Mouse (Mus musculus): ENCODE measurements around the gene Qars. TPM values are rescaled to one million over a fixed set of nuclear protein-coding genes. Genes with fewer than 3 reads are reported as not detected.
A peak's percentile ranks its signal among the peaks of the same experiment; 100 is the strongest.

Qars gene
- polyA plus RNA-seq, 1 experiment from 2014 or later = 78.8 TPM

DNA sequence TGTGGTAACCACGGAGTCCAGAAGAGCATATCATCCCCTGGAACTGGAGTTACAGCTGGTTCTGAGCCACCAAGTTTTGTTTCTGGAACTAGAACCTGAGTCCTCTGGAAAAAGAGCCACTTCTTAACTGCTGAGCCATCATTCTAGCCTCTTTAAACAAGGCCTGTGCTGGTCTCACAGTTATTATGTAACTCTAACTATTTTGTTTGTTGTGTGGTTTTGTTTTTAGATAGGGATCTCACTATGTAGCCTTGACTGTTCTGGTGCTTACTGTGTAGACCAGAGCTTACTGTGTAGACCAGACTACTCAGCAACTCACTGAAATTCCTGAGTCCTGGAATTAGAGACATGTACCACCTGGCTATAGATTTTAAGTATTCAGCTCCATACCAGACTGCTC lies 39.4 kb downstream of the Qars start:
- no peak for ATAC-seq (ENCODE audit: insufficient number of reproducible peaks, insufficient read depth, low FRiP score, low read depth)
- no peaks in the 10 kb centered on the region for H3K27me3 ChIP-seq (ENCODE audit: control insufficient read depth, insufficient read depth, low read length)
- H3K4me2 ChIP-seq (ENCODE audit: low read length) = no peak overlapping the region
- WGBS = 94% methylated on average over 1 of the region's 1 CpGs
- no peak overlapping the region for H3K4me3 ChIP-seq (ENCODE audit: control insufficient read depth in 1 of 2, insufficient read depth in 1 of 2, low read depth in 1 of 2, low read length in 2 of 2)
- peaks cover 92% of the 10 kb centered on the region for H3K36me3 ChIP-seq (ENCODE audit: control insufficient read depth, insufficient read depth, low read length)
- no peaks in the 10 kb centered on the region for H3K9me3 ChIP-seq (ENCODE audit: control insufficient read depth, low read length)
- no peak overlapping the region for H3K27ac ChIP-seq (replicated peaks in 1 of 2; ENCODE audit: control insufficient read depth in 1 of 2, insufficient read depth in 1 of 2, low read depth in 2 of 2, low read length in 2 of 2)
- H3K4me1 ChIP-seq (ENCODE audit: control insufficient read depth in 2 of 2, insufficient read depth in 2 of 2, low read length in 2 of 2) = no peaks in the 10 kb centered on the region
- H3K9ac ChIP-seq (ENCODE audit: low read length) = no peak overlapping the region

DNA sequence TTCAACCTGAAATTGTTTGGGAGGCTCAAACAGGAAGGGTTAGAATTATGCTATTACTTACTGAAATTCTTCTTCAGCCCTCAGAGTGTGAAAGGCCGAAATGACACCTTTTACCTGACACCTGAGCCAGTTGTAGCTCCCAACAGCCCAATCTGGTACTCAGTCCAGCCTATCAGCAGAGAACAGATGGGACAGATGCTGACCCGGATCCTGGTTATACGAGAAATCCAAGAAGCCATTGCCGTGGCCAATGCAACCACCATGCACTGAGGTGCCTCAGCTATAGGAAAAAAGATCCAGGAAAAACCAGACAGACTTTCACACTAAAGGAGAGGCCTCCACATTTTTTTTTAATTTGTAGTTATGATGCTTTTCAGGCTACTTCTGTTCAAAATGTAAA lies 51.7 kb downstream of the Qars start:
- H3K9me3 ChIP-seq (ENCODE audit: control insufficient read depth, low read length) = no peaks in the 10 kb centered on the region
- 79% methylated on average over 4 of the region's 4 CpGs for WGBS
- peaks cover 5 to 12% of the 10 kb centered on the region in 2 experiments for H3K4me1 ChIP-seq (ENCODE audit: control insufficient read depth in 2 of 2, insufficient read depth in 2 of 2, low read length in 2 of 2)
- ATAC-seq (ENCODE audit: insufficient number of reproducible peaks, insufficient read depth, low FRiP score, low read depth) = no peak
- no peak overlapping the region for H3K27ac ChIP-seq (replicated peaks in 1 of 2; ENCODE audit: control insufficient read depth in 1 of 2, insufficient read depth in 1 of 2, low read depth in 2 of 2, low read length in 2 of 2)
- H3K4me2 ChIP-seq (ENCODE audit: low read length) = no peak overlapping the region
- H3K9ac ChIP-seq (ENCODE audit: low read length) = no peak overlapping the region
- no peaks in the 10 kb centered on the region for H3K27me3 ChIP-seq (ENCODE audit: control insufficient read depth, insufficient read depth, low read length)
- no peak overlapping the region for H3K4me3 ChIP-seq (ENCODE audit: control insufficient read depth in 1 of 2, insufficient read depth in 1 of 2, low read depth in 1 of 2, low read length in 2 of 2)
- H3K36me3 ChIP-seq (ENCODE audit: control insufficient read depth, insufficient read depth, low read length) = peaks cover 82% of the 10 kb centered on the region

DNA sequence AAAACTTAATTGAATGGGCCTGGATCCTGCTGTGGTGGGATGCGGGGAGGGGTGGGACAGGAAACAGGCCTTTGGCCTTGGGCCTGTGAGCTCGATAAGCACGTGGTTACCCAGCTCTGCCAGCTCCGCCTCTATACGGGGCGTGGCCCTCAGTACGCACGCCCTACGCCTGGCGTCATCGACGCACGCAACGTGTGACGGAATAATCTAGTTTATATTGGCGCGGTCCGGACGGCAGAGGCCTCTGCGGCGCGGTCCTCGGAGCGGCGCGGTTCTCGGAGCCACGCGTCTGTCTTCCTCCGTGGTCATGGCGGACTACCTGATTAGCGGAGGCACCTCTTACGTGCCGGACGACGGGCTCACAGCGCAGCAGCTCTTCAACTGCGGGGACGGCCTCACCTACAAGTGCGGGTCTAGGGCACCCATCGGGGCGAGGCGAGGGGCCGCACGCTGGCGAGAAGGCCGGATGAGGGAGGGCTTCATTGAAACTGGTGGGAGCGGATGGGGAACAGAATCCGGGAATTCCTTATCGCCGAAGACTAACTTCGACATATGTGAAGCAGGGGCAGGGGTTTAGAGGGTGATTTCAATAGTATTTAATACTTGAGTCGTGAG lies 52.8 kb downstream of the Qars start, which contains the start of gene Impdh2:
Impdh2 (plus strand) TSS at position 60 of the 615 bp plus-strand sequence.
- peak within 1 kb of the TSS; percentile 64 to 65 for H3K4me3 ChIP-seq (ENCODE audit: control insufficient read depth in 1 of 2, insufficient read depth in 1 of 2, low read depth in 1 of 2, low read length in 2 of 2)
- H3K27me3 ChIP-seq (ENCODE audit: control insufficient read depth, insufficient read depth, low read length) = no peaks in the 10 kb centered on the region
- WGBS = under 1% methylated on average over 51 of the region's 53 CpGs
- H3K9ac ChIP-seq (ENCODE audit: low read length) = peak within 1 kb of the TSS; percentile 83
- H3K4me2 ChIP-seq (ENCODE audit: low read length) = peak within 1 kb of the TSS; percentile 89
- ATAC-seq (ENCODE audit: insufficient number of reproducible peaks, insufficient read depth, low FRiP score, low read depth) = peak; percentile 96
- peak within 1 kb of the TSS; percentile 80 to 81 for H3K27ac ChIP-seq (replicated peaks in 1 of 2; ENCODE audit: control insufficient read depth in 1 of 2, insufficient read depth in 1 of 2, low read depth in 2 of 2, low read length in 2 of 2)
- H3K9me3 ChIP-seq (ENCODE audit: control insufficient read depth, low read length) = no peaks in the 10 kb centered on the region
- peaks cover 82% of the 10 kb centered on the region for H3K36me3 ChIP-seq (ENCODE audit: control insufficient read depth, insufficient read depth, low read length)
- peaks cover 5 to 12% of the 10 kb centered on the region in 2 experiments for H3K4me1 ChIP-seq (ENCODE audit: control insufficient read depth in 2 of 2, insufficient read depth in 2 of 2, low read length in 2 of 2)

DNA sequence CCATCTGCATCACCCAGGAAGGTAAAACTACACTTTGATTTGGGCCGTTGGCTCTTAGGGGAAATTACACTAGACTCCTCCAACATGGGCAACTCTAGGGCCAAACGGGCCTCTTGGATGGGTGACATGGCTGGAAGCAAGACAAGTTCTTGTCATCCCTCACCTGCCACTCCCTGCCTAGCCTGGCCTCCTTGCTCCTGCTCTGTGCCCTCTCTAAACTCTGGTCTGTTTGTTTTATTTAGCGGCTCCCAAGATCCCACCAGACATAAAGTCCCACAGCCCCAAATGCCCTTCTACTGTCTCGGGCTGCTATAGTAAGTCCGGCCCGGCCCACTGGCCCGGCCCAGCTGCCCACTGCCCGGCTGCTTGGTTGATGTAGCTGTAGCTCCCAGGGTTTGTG lies 56.2 kb downstream of the Qars start:
- no peaks in the 10 kb centered on the region for H3K27me3 ChIP-seq (ENCODE audit: control insufficient read depth, insufficient read depth, low read length)
- no peak overlapping the region for H3K27ac ChIP-seq (replicated peaks in 1 of 2; ENCODE audit: control insufficient read depth in 1 of 2, insufficient read depth in 1 of 2, low read depth in 2 of 2, low read length in 2 of 2)
- no peak overlapping the region for H3K9ac ChIP-seq (ENCODE audit: low read length)
- no peak overlapping the region for H3K4me2 ChIP-seq (ENCODE audit: low read length)
- no peaks in the 10 kb centered on the region for H3K9me3 ChIP-seq (ENCODE audit: control insufficient read depth, low read length)
- peaks cover 56% of the 10 kb centered on the region for H3K36me3 ChIP-seq (ENCODE audit: control insufficient read depth, insufficient read depth, low read length)
- H3K4me3 ChIP-seq (ENCODE audit: control insufficient read depth in 1 of 2, insufficient read depth in 1 of 2, low read depth in 1 of 2, low read length in 2 of 2) = no peak overlapping the region
- WGBS = 83% methylated on average over 8 of the region's 8 CpGs
- H3K4me1 ChIP-seq (ENCODE audit: control insufficient read depth in 2 of 2, insufficient read depth in 2 of 2, low read length in 2 of 2) = peaks cover 15 to 28% of the 10 kb centered on the region in 2 experiments
- ATAC-seq (ENCODE audit: insufficient number of reproducible peaks, insufficient read depth, low FRiP score, low read depth) = no peak

DNA sequence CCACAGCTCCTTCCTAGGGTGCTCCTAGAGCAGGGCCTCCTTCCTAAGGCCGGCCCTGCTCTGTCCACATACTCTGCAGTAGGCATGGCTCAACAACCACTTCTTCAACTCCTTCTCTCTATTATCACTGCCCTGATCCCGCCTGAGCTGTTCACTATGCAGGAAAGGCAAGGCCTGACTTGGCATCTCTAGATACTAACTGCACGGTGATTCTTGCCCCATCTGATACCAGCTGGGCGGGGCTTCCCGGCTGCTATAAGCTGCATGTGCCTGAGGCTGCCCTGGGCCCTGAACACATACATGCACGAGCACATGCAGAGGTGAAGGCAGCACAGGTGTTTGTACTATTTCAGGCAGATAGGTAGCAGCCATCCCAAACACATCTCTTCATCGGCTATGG lies 56.6 kb downstream of the Qars start:
- no peak overlapping the region for H3K9ac ChIP-seq (ENCODE audit: low read length)
- H3K4me1 ChIP-seq (ENCODE audit: control insufficient read depth in 2 of 2, insufficient read depth in 2 of 2, low read length in 2 of 2) = peaks cover 16 to 31% of the 10 kb centered on the region in 2 experiments
- H3K36me3 ChIP-seq (ENCODE audit: control insufficient read depth, insufficient read depth, low read length) = peaks cover 51% of the 10 kb centered on the region
- 82% methylated on average over 7 of the region's 7 CpGs for WGBS
- H3K9me3 ChIP-seq (ENCODE audit: control insufficient read depth, low read length) = no peaks in the 10 kb centered on the region
- no peak overlapping the region for H3K27ac ChIP-seq (replicated peaks in 1 of 2; ENCODE audit: control insufficient read depth in 1 of 2, insufficient read depth in 1 of 2, low read depth in 2 of 2, low read length in 2 of 2)
- no peak overlapping the region for H3K4me2 ChIP-seq (ENCODE audit: low read length)
- no peak overlapping the region for H3K4me3 ChIP-seq (ENCODE audit: control insufficient read depth in 1 of 2, insufficient read depth in 1 of 2, low read depth in 1 of 2, low read length in 2 of 2)
- H3K27me3 ChIP-seq (ENCODE audit: control insufficient read depth, insufficient read depth, low read length) = no peaks in the 10 kb centered on the region
- no peak for ATAC-seq (ENCODE audit: insufficient number of reproducible peaks, insufficient read depth, low FRiP score, low read depth)

Other genes with a start within 250 kb of the Qars start
- 143 and 146 TPM in 2 replicates for gene Dag1, start 243.7 kb upstream of the Qars start, polyA plus RNA-seq (2014; fragmentation: Nextera tagmentation; extraction: Ambion mirVana)
- 26.5 and 29.1 TPM in 2 replicates for gene Nicn1, start 217.3 kb upstream of the Qars start, polyA plus RNA-seq (2014; fragmentation: Nextera tagmentation; extraction: Ambion mirVana)
- 10.4 and 11.2 TPM in 2 replicates for gene Amt, start 210.9 kb upstream of the Qars start, polyA plus RNA-seq (2014; fragmentation: Nextera tagmentation; extraction: Ambion mirVana)
- gene Rhoa, start 201.6 kb upstream of the Qars start, polyA plus RNA-seq (2014; fragmentation: Nextera tagmentation; extraction: Ambion mirVana) = 229 and 289 TPM in 2 replicates
- gene Tcta, start 201.5 kb upstream of the Qars start, polyA plus RNA-seq (2014; fragmentation: Nextera tagmentation; extraction: Ambion mirVana) = 36.5 and 39.4 TPM in 2 replicates
- 694 and 725 TPM in 2 replicates for gene Gpx1, start 168.8 kb upstream of the Qars start, polyA plus RNA-seq (2014; fragmentation: Nextera tagmentation; extraction: Ambion mirVana)
- 88.6 and 90.1 TPM in 2 replicates for gene Usp4, start 159.9 kb upstream of the Qars start, polyA plus RNA-seq (2014; fragmentation: Nextera tagmentation; extraction: Ambion mirVana)
- 0.43 TPM in 2 replicates for gene 1700102P08Rik, start 114.9 kb upstream of the Qars start, polyA plus RNA-seq (2014; fragmentation: Nextera tagmentation; extraction: Ambion mirVana)
- 0.73 and 0.88 TPM in 2 replicates for gene Ccdc36, start 79.2 kb upstream of the Qars start, polyA plus RNA-seq (2014; fragmentation: Nextera tagmentation; extraction: Ambion mirVana)
- gene BC048562, start 71.2 kb upstream of the Qars start, polyA plus RNA-seq (2014; fragmentation: Nextera tagmentation; extraction: Ambion mirVana) = not detected in 2 replicates
- gene Ccdc71, start 47.2 kb upstream of the Qars start, polyA plus RNA-seq (2014; fragmentation: Nextera tagmentation; extraction: Ambion mirVana) = 31.0 and 31.9 TPM in 2 replicates
- 87.0 and 94.7 TPM in 2 replicates for gene Klhdc8b, start 46.1 kb upstream of the Qars start, polyA plus RNA-seq (2014; fragmentation: Nextera tagmentation; extraction: Ambion mirVana)
- gene Lamb2, start 28.0 kb upstream of the Qars start, polyA plus RNA-seq (2014; fragmentation: Nextera tagmentation; extraction: Ambion mirVana) = 38.9 and 41.5 TPM in 2 replicates
- 54.4 and 57.0 TPM in 2 replicates for gene Usp19, start 17.1 kb upstream of the Qars start, polyA plus RNA-seq (2014; fragmentation: Nextera tagmentation; extraction: Ambion mirVana)
- 85.1 and 91.9 TPM in 2 replicates for gene Qrich1, start 9.1 kb downstream of the Qars start, polyA plus RNA-seq (2014; fragmentation: Nextera tagmentation; extraction: Ambion mirVana)
- gene Impdh2, start 52.6 kb downstream of the Qars start, polyA plus RNA-seq (2014; fragmentation: Nextera tagmentation; extraction: Ambion mirVana) = 94.2 and 97.5 TPM in 2 replicates
- gene Ndufaf3, start 59.7 kb downstream of the Qars start, polyA plus RNA-seq (2014; fragmentation: Nextera tagmentation; extraction: Ambion mirVana) = 74.3 and 78.1 TPM in 2 replicates
- 71.8 and 71.9 TPM in 2 replicates for gene Dalrd3, start 62.2 kb downstream of the Qars start, polyA plus RNA-seq (2014; fragmentation: Nextera tagmentation; extraction: Ambion mirVana)
- 39.8 and 46.9 TPM in 2 replicates for gene Wdr6, start 71.0 kb downstream of the Qars start, polyA plus RNA-seq (2014; fragmentation: Nextera tagmentation; extraction: Ambion mirVana)
- 16.1 and 20.6 TPM in 2 replicates for gene P4htm, start 90.0 kb downstream of the Qars start, polyA plus RNA-seq (2014; fragmentation: Nextera tagmentation; extraction: Ambion mirVana)
- gene Arih2, start 141.7 kb downstream of the Qars start, polyA plus RNA-seq (2014; fragmentation: Nextera tagmentation; extraction: Ambion mirVana) = 33.5 and 34.8 TPM in 2 replicates
- 50.2 and 65.3 TPM in 2 replicates for gene Slc25a20, start 154.4 kb downstream of the Qars start, polyA plus RNA-seq (2014; fragmentation: Nextera tagmentation; extraction: Ambion mirVana)
- 31.5 and 33.5 TPM in 2 replicates for gene Prkar2a, start 181.6 kb downstream of the Qars start, polyA plus RNA-seq (2014; fragmentation: Nextera tagmentation; extraction: Ambion mirVana)